Mouse (Mus musculus) midbrain, embryonic 11.5 days (tissue): Measurements from ENCODE around the gene Tnik. TPM values are rescaled to one million over a fixed set of nuclear protein-coding genes. Genes with fewer than 3 reads are reported as not detected.
A peak's percentile ranks its signal among the peaks of the same experiment; 100 is the strongest.

ENCODE experiments used
- ATAC-seq: fragments of 200-750 bp; cut with Nextera tagmentation; 2 replicates; pipeline ENCODE4 v1.8.0; 2017; ENCODE audit warnings: moderate TSS enrichment, moderate library complexity; ENCODE audit not compliant: low FRiP score
- DNase-seq: peaks from one replicate; pipeline ENCODE4 v3.0.0; 2015; ENCODE audit warnings: low spot score; ENCODE audit errors: missing footprints
- H3K27ac ChIP-seq: fragments of 300-500 bp; sonication (generic); 2 replicates; pipeline ENCODE4 v1.5.1; 2014; ENCODE audit warnings: low read depth, low read length
- H3K27me3 ChIP-seq: fragments of 300-500 bp; sonication (generic); 2 replicates; pipeline ENCODE4 v1.6.1; 2014; ENCODE audit warnings: mild to moderate bottlenecking, low read length, moderate library complexity, mixed read lengths; ENCODE audit not compliant: control insufficient read depth, insufficient read depth
- H3K36me3 ChIP-seq: fragments of 300-500 bp; sonication (generic); 2 replicates; pipeline ENCODE4 v1.6.1; 2014; ENCODE audit warnings: mild to moderate bottlenecking, low read length, moderate library complexity, mixed read lengths; ENCODE audit not compliant: control insufficient read depth, insufficient read depth
- H3K4me1 ChIP-seq: fragments of 300-500 bp; sonication (generic); 2 replicates; pipeline ENCODE4 v1.6.1; 2014; ENCODE audit warnings: low read length; ENCODE audit not compliant: control insufficient read depth, insufficient read depth
- H3K4me2 ChIP-seq: fragments of 300-500 bp; sonication (generic); 2 replicates; pipeline ENCODE4 v1.6.1; 2014; ENCODE audit warnings: mild to moderate bottlenecking, moderate library complexity
- H3K4me3 ChIP-seq: fragments of 300-500 bp; sonication (generic); 2 replicates; pipeline ENCODE4 v1.5.1; 2014; ENCODE audit warnings: low read depth, low read length
- H3K9ac ChIP-seq: fragments of 300-500 bp; sonication (generic); 2 replicates; pipeline ENCODE4 v1.6.1; 2014; ENCODE audit warnings: low read length
- H3K9me3 ChIP-seq: fragments of 300-500 bp; sonication (generic); 2 replicates; pipeline ENCODE4 v1.6.1; 2016; ENCODE audit warnings: low read length; ENCODE audit not compliant: control insufficient read depth
- WGBS: fragments of 180-500 bp; shearing (Covaris S2); extraction: QIAGEN DNeasy Blood & Tissue Kit; methylation state at CpG from one replicate; pipeline ENCODE4 v1.1.7; 2014; 5-methylcytosine and 5-hydroxymethylcytosine counted together
- polyA plus RNA-seq: library from polyadenylated mRNA; unstranded; fragments of >200 nt; fragmentation: Nextera tagmentation; extraction: Ambion mirVana; gene quantifications from 2 replicates; pipeline ENCODE4 v1.2.1, GENCODE M21; 2014

The Tnik gene
- polyA plus RNA-seq, 1 experiment from 2014 or later: 21.2 TPM

DNA sequence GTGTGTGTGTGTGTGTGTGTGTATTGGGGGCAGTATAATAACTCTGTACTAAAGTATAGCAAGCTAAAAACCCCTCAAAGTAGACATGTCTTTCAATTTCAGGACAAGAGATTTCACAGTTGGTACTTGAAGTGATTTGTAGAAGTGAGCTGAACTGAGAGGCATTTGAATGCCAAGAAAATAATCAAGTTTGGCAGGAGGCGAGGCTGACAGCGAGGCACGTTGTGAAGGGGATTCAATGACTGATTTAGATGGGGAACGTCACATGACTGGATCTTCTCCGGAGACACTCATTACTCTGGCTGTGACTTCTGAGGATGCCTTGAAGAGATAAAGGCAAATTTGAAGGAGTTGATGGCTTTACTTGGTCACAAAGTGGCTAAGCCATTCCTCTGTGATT is 69.3 kb downstream of the Tnik start:
- DNase-seq (no peak), ATAC-seq (no peak)
- H3K36me3 ChIP-seq: no peaks in the 10 kb centered on the region
- no peaks in the 10 kb centered on the region for H3K9me3 ChIP-seq
- H3K9ac ChIP-seq: no peak overlapping the region
- no peak overlapping the region for H3K4me2 ChIP-seq
- no peak overlapping the region for H3K27ac ChIP-seq
- WGBS: 74% methylated on average over 5 of the region's 5 CpGs
- no peaks in the 10 kb centered on the region for H3K4me1 ChIP-seq
- no peaks in the 10 kb centered on the region for H3K27me3 ChIP-seq
- H3K4me3 ChIP-seq: no peak overlapping the region

DNA sequence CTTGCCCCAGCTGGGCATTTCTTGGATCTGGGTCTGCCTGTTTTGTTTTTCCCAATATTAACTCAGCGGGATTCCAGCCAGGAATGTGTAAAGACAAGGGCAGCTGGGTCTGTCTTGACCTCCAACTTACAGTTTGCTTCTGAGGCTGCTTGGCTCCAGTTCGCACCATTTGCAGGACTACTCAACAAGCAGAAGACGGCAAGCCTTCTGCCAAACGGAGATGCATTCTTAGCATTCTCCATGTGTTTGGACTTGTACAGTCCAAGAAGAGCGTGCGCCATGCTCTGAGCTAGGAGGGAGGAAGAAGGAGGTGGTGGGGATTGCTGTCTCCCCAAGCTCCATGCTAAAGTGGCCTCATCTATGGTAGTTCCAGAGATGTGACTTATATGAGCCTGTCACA is 70.9 kb downstream of the Tnik start:
- 86% methylated on average over 6 of the region's 6 CpGs for WGBS
- no peak overlapping the region for H3K4me2 ChIP-seq
- H3K9ac ChIP-seq: no peak overlapping the region
- no peaks in the 10 kb centered on the region for H3K9me3 ChIP-seq
- no peak overlapping the region for H3K4me3 ChIP-seq
- H3K27ac ChIP-seq: no peak overlapping the region
- ATAC-seq: no peak
- no peaks in the 10 kb centered on the region for H3K4me1 ChIP-seq
- H3K36me3 ChIP-seq: no peaks in the 10 kb centered on the region
- DNase-seq: no peak
- no peaks in the 10 kb centered on the region for H3K27me3 ChIP-seq

DNA sequence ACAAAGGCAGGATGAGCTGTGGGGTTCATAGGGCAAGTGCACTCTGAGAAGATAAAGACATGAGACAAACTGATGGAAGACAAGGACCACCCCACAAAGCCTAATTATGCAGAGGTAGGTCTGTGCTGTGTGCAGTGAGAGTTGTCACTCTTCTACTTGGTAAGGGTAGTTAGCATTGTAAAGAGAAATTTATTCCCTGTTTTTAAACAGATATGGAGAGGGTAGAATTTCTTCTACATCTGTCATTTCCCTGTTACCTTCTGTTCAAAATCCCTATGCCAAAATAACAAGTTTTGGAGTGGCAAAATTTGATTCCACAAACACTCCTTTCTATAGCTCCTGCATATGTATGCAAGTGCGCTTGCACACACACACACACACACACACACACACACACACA is 71.5 kb downstream of the Tnik start:
- Histone ChIP-seq H3K4me2 (no peak overlapping the region), H3K36me3 (no peaks in the 10 kb centered on the region), H3K9ac (no peak overlapping the region), H3K4me3 (no peak overlapping the region), H3K27ac (no peak overlapping the region), H3K27me3 (no peaks in the 10 kb centered on the region), H3K4me1 (no peaks in the 10 kb centered on the region), H3K9me3 (no peaks in the 10 kb centered on the region)
- ATAC-seq (no peak), DNase-seq (no peak)
- WGBS: 83% methylated on average over 1 of the region's 1 CpGs

DNA sequence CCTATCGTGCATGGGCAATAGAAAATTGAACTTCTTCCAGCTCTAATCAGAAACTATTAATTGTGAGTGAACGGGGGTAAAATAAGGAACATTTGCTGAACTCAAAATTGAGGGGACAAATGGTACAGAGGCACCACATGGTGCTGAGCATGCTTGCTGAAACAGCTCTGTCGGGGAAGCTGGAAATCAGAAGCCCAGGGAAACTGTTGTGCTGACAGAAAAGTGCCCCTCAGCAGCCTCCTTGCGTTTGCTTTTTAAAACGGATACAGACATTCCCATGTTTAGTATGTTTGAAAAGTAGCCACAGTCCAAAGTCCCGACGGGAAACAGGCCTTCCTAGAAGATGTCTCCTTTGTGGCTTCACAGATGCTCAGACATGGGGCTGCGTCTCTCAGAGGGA is 77.1 kb downstream of the Tnik start:
- H3K36me3 ChIP-seq: no peaks in the 10 kb centered on the region
- H3K9me3 ChIP-seq: no peaks in the 10 kb centered on the region
- no peak overlapping the region for H3K4me3 ChIP-seq
- no peak for DNase-seq
- WGBS: 84% methylated on average over 8 of the region's 8 CpGs
- H3K4me2 ChIP-seq: no peak overlapping the region
- no peak overlapping the region for H3K9ac ChIP-seq
- no peak overlapping the region for H3K27ac ChIP-seq
- H3K27me3 ChIP-seq: no peaks in the 10 kb centered on the region
- H3K4me1 ChIP-seq: no peaks in the 10 kb centered on the region
- no peak for ATAC-seq

DNA sequence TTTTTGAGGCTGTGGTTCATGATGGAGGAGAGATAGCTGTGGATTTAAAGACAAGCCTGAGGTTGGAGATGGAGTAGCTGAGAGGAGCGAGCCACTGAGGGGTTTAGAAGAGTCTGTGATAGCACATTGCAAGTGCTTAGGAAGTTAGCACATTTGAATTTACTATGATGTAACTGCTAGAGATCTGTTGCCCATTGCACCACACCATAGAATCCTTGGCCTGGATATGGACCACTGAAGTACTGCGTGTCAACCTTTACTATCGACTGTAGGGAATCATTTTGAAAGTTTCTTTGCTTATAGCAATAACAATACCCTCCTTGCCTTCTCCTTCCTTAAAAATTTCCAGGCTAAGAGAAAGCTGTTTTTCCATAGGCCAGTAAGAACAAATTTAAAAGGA is 80.2 kb downstream of the Tnik start:
- H3K4me1 ChIP-seq: no peaks in the 10 kb centered on the region
- WGBS: 88% methylated on average over 3 of the region's 3 CpGs
- no peak overlapping the region for H3K27ac ChIP-seq
- H3K4me2 ChIP-seq: no peak overlapping the region
- no peak for ATAC-seq
- H3K4me3 ChIP-seq: no peak overlapping the region
- no peaks in the 10 kb centered on the region for H3K36me3 ChIP-seq
- no peaks in the 10 kb centered on the region for H3K9me3 ChIP-seq
- peak; percentile 54 for DNase-seq
- no peaks in the 10 kb centered on the region for H3K27me3 ChIP-seq
- no peak overlapping the region for H3K9ac ChIP-seq

DNA sequence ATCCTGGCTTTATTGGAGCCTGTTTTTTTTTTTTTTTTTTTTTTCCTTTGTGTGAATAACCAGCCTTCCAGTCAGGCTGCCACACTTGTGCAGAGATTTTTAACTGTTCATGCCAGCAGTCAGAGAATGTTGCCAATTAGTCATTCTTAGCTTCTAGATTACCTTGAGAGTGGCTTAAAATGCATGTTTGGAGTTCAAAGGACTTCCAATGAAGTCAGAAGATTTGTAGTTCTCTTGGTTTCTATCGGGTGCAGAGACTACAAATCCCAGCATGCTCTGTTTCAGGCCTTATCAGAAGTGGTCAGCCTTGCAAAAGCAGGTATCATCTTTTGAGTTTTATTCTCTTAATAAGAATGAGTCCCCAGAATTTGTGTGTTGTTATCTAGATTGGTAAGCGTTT is 80.6 kb downstream of the Tnik start:
- Histone ChIP-seq H3K9ac (no peak overlapping the region), H3K36me3 (no peaks in the 10 kb centered on the region), H3K27ac (no peak overlapping the region), H3K9me3 (no peaks in the 10 kb centered on the region), H3K27me3 (no peaks in the 10 kb centered on the region), H3K4me1 (no peaks in the 10 kb centered on the region), H3K4me2 (no peak overlapping the region), H3K4me3 (no peak overlapping the region)
- DNase-seq (peak; percentile 72), ATAC-seq (no peak)
- 89% methylated on average over 2 of the region's 2 CpGs for WGBS

DNA sequence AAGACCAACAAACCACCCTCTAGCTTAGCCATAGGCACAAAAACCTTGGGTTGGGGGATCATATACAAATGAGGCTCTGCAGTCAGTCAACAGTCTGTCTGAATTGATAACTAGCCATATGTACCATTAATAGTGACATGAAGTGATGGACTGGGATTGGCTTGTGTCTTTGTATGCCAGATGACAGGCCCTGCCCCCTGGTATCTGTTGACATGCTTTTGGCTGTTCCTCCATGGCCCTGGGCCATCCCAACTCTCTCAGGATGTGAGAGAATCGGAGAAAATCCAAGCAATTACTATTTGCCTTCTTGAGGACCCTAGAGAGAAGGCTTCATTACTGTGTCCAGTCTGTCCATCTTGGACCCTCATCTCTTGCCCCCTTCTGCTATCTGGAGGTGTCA is 82.4 kb downstream of the Tnik start:
- ATAC-seq (no peak), DNase-seq (no peak)
- Histone ChIP-seq H3K4me1 (no peaks in the 10 kb centered on the region), H3K27me3 (no peaks in the 10 kb centered on the region), H3K36me3 (no peaks in the 10 kb centered on the region), H3K9ac (no peak overlapping the region), H3K27ac (no peak overlapping the region), H3K4me3 (no peak overlapping the region), H3K9me3 (no peaks in the 10 kb centered on the region), H3K4me2 (no peak overlapping the region)
- 80% methylated on average over 1 of the region's 1 CpGs for WGBS

DNA sequence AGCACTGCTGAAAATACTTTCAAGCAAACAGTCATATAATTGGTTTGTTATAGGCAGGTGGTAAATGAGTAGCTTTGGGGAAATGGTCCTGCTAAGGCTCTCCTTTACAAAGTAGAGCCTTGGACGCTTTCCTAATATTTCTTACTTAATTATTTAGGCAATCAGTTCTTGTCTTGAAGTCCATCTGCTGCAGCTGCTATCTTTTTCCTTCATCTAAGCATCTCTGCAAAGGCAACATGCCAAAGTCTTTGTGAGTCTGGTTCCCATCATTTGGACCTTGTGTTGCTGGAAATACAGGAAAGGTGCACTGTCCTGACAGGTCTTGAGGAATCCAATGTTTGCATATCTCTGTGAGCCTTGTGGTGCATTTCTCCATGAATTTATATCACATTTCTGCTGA is 82.9 kb downstream of the Tnik start:
- no peak overlapping the region for H3K27ac ChIP-seq
- 90% methylated on average over 1 of the region's 1 CpGs for WGBS
- no peaks in the 10 kb centered on the region for H3K4me1 ChIP-seq
- no peak overlapping the region for H3K9ac ChIP-seq
- H3K4me2 ChIP-seq: no peak overlapping the region
- H3K4me3 ChIP-seq: no peak overlapping the region
- H3K9me3 ChIP-seq: no peaks in the 10 kb centered on the region
- ATAC-seq (no peak), DNase-seq (no peak)
- H3K36me3 ChIP-seq: no peaks in the 10 kb centered on the region
- no peaks in the 10 kb centered on the region for H3K27me3 ChIP-seq

DNA sequence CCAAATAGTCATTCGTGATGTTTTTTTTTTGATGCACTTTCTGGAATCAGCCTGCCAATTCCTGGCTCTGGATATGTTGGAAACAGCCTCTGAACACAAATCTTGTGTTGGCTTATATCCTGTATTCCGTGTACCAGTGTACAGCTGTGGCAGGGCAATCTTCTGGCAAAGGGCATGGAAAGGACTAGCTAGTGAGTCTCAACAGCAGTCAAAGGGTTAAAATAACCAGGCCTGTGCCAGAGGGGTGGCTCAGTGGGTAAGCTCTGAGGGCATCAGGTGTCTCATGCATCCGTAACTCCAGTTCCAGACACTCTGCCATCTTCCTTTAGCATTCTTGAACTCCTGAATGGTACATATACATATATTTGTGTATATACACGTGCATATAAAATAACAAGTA is 83.5 kb downstream of the Tnik start:
- no peak overlapping the region for H3K9ac ChIP-seq
- no peak overlapping the region for H3K4me3 ChIP-seq
- no peaks in the 10 kb centered on the region for H3K36me3 ChIP-seq
- no peaks in the 10 kb centered on the region for H3K27me3 ChIP-seq
- no peaks in the 10 kb centered on the region for H3K4me1 ChIP-seq
- H3K27ac ChIP-seq: no peak overlapping the region
- WGBS: 88% methylated on average over 4 of the region's 4 CpGs
- ATAC-seq (no peak), DNase-seq (no peak)
- no peak overlapping the region for H3K4me2 ChIP-seq
- no peaks in the 10 kb centered on the region for H3K9me3 ChIP-seq

DNA sequence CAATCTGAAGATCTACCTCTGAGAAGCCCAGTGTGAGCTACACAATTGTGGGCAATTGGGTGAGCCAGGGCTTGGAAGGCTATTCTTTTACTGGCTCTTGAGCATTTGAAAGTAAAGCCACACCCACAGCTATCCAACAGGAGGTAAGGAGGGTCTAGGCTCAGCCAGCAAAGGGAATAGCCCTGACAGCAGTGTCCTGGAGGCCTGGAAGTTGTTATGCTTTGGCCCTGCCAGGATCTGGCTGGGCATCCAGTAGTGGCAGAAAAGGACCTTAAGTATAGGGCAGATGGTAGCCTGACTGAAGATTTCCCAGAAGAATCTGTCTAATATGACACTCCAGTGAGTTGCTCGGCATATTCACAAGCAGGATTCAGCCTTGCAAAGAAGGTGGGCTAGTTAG is 85.7 kb downstream of the Tnik start:
- WGBS: 90% methylated on average over 1 of the region's 1 CpGs
- Histone ChIP-seq H3K4me2 (no peak overlapping the region), H3K27ac (no peak overlapping the region), H3K9ac (no peak overlapping the region), H3K36me3 (no peaks in the 10 kb centered on the region), H3K4me1 (no peaks in the 10 kb centered on the region), H3K27me3 (no peaks in the 10 kb centered on the region), H3K9me3 (no peaks in the 10 kb centered on the region), H3K4me3 (no peak overlapping the region)
- no peak for ATAC-seq
- DNase-seq: no peak
